Mouse (Mus musculus): ENCODE measurements around the gene Fam151b. TPM values are rescaled to one million over a fixed set of nuclear protein-coding genes. Genes with fewer than 3 reads are reported as not detected.

Gene Fam151b
- polyA plus RNA-seq, 2 experiments from 2014 or later, result 0.44 TPM; not detected in 1

- no peak for ATAC-seq
These were observed 73.3 kb downstream of the Fam151b start for GRCm38 (mm10) chr13:92410486-92410885.

- ATAC-seq, result no peak
These were observed 80.3 kb downstream of the Fam151b start for GRCm38 (mm10) chr13:92403496-92403895.

GRCm38 (mm10) chr13:92402063-92402462 is 81.8 kb downstream of the Fam151b start:
- no peak for ATAC-seq

Other genes starting within 250 kb of the Fam151b start
- gene Gm20379, start 178.0 kb downstream of the Fam151b start, polyA plus RNA-seq (2017; shearing (Covaris generic)), result 1 to 10 TPM; 6.4 to 6.9 TPM
- gene Dhfr, start 129.3 kb downstream of the Fam151b start, polyA plus RNA-seq (2017; shearing (Covaris generic)), result 1 to 10 TPM; 3.5 to 4.1 TPM
- gene Msh3, start 129.0 kb downstream of the Fam151b start, polyA plus RNA-seq (2017; shearing (Covaris generic)), result 10 to 100 TPM; 32.5 to 49.8 TPM
- under 1 TPM; 0.22 to 0.63 TPM for gene Ankrd34b, start 58.1 kb downstream of the Fam151b start, polyA plus RNA-seq (2017; shearing (Covaris generic))
- 10 to 100 TPM; 10.6 to 11.4 TPM for gene Zfyve16, start 46.9 kb upstream of the Fam151b start, polyA plus RNA-seq (2017; shearing (Covaris generic))
- gene Spz1, start 92.2 kb upstream of the Fam151b start, polyA plus RNA-seq (2017; shearing (Covaris generic)), result not detected
- 10 to 100 TPM in 1 of 2 experiments, 1 to 10 TPM in 1; 9.2 to 11.7 TPM for gene Serinc5, start 127.1 kb upstream of the Fam151b start, polyA plus RNA-seq (2017; shearing (Covaris generic))